Mouse (Mus musculus) left cerebral cortex, postnatal 4 days (tissue): ENCODE measurements around the gene Enkd1. TPM values are rescaled to one million over a fixed set of nuclear protein-coding genes. Genes with fewer than 3 reads are reported as not detected.

Experiments used
- DNase-seq: peaks from one replicate; pipeline ENCODE4 v3.0.0-alpha.2; 2022
- intact Hi-C: fragments of 180-260 bp; cut with DNase I; formaldehyde crosslinking; loops from one replicate; pipeline ENCODE4 v1.15.1; 2025
- total RNA-seq, 2 experiments: library from RNA; stranded (reverse); gene quantifications; 2 replicates each; pipeline ENCODE4 v1.2.3; 2021

Gene Enkd1
- total RNA-seq, 2 experiments from 2014 or later: 15.5 to 17.9 TPM

- DNase-seq: peak; percentile 62
- intact Hi-C loops: loop anchor here (5.0 kb wide), 1 partner anchor 34 kb away; no protein-coding TSS in a partner anchor
Observed at GRCm38 (mm10) chr8:105685796-105686308, 22.2 kb downstream of the Enkd1 start, which contains the start of gene Carmil2. TSS of gene Carmil2 (plus strand) at chr8:105686274.

GRCm38 (mm10) chr8:105685325-105685724, 22.7 kb downstream of the Enkd1 start:
- intact Hi-C loops: loop anchor here (5.0 kb wide), 1 partner anchor 33 kb away; no protein-coding TSS in a partner anchor
- DNase-seq: no peak

GRCm38 (mm10) chr8:105677891-105678290, 30.1 kb downstream of the Enkd1 start:
- no peak for DNase-seq
- intact Hi-C loops: no loop called here

GRCm38 (mm10) chr8:105661167-105661566, 46.8 kb downstream of the Enkd1 start:
- DNase-seq: no peak
- intact Hi-C loops: no loop called here

- DNase-seq: no peak
- intact Hi-C loops: no loop called here
Observed at GRCm38 (mm10) chr8:105657641-105658040, 50.4 kb downstream of the Enkd1 start.

Other genes starting within 250 kb of the Enkd1 start
- gene Tppp3, start 236.7 kb downstream of the Enkd1 start, total RNA-seq: 10 to 100 TPM; 67.5 to 67.6 TPM
- 10 to 100 TPM; 16.6 to 21.3 TPM for gene Zdhhc1, start 211.3 kb downstream of the Enkd1 start, total RNA-seq
- gene Hsd11b2, start 189.5 kb downstream of the Enkd1 start, total RNA-seq: not detected
- gene Atp6v0d1, start 142.2 kb downstream of the Enkd1 start, total RNA-seq: 100 to 1,000 TPM; 255 to 260 TPM
- 10 to 100 TPM; 70.0 to 70.6 TPM for gene Ripor1, start 103.0 kb downstream of the Enkd1 start, total RNA-seq
- 10 to 100 TPM; 80.8 to 82.2 TPM for gene Ctcf, start 71.6 kb downstream of the Enkd1 start, total RNA-seq
- not detected for gene Agrp, start 70.8 kb downstream of the Enkd1 start, total RNA-seq
- 10 to 100 TPM; 39.4 to 40.8 TPM for gene Carmil2, start 21.9 kb downstream of the Enkd1 start, total RNA-seq
- gene Acd, start 7.1 kb downstream of the Enkd1 start, total RNA-seq: 10 to 100 TPM; 55.9 to 58.9 TPM
- gene Pard6a, start 7.1 kb downstream of the Enkd1 start, total RNA-seq: 10 to 100 TPM; 28.4 to 33.1 TPM
- not detected for gene 4933405L10Rik, start 555 bp downstream of the Enkd1 start, total RNA-seq
- 10 to 100 TPM; 44.4 to 49.9 TPM for gene Gfod2, start 50.5 kb upstream of the Enkd1 start, total RNA-seq
- 10 to 100 TPM; 21.8 to 23.6 TPM for gene Ranbp10, start 119.1 kb upstream of the Enkd1 start, total RNA-seq
- gene Tsnaxip1, start 119.5 kb upstream of the Enkd1 start, total RNA-seq: under 1 TPM; 0.26 to 0.50 TPM
- 10 to 100 TPM; 37.9 to 39.7 TPM for gene Cenpt, start 145.1 kb upstream of the Enkd1 start, total RNA-seq
- gene Thap11, start 146.9 kb upstream of the Enkd1 start, total RNA-seq: 10 to 100 TPM; 32.7 to 35.3 TPM
- 10 to 100 TPM; 35.2 to 48.7 TPM for gene Nutf2, start 152.4 kb upstream of the Enkd1 start, total RNA-seq
- gene Edc4, start 172.7 kb upstream of the Enkd1 start, total RNA-seq: 10 to 100 TPM; 64.5 to 74.1 TPM
- gene Nrn1l, start 185.4 kb upstream of the Enkd1 start, total RNA-seq: not detected
- gene Pskh1, start 192.2 kb upstream of the Enkd1 start, total RNA-seq: 10 to 100 TPM in 1 of 2 experiments, 1 to 10 TPM in 1; 8.6 to 10.1 TPM
- gene Ctrl, start 225.7 kb upstream of the Enkd1 start, total RNA-seq: 1 to 10 TPM; 2.1 to 2.2 TPM
- 10 to 100 TPM; 50.6 to 70.2 TPM for gene Psmb10, start 230.2 kb upstream of the Enkd1 start, total RNA-seq
- gene Lcat, start 235.2 kb upstream of the Enkd1 start, total RNA-seq: 1 to 10 TPM; 6.4 to 8.3 TPM